Mouse (Mus musculus) lung, postnatal 4 days (tissue): Measurements from ENCODE around the gene Armh3.
A peak's percentile ranks its signal among the peaks of the same experiment; 100 is the strongest.

ENCODE experiments used
- DNase-seq, 2 experiments: peaks; one replicate each; pipeline ENCODE4 v3.0.0; 2021

Armh3 gene

DNA sequence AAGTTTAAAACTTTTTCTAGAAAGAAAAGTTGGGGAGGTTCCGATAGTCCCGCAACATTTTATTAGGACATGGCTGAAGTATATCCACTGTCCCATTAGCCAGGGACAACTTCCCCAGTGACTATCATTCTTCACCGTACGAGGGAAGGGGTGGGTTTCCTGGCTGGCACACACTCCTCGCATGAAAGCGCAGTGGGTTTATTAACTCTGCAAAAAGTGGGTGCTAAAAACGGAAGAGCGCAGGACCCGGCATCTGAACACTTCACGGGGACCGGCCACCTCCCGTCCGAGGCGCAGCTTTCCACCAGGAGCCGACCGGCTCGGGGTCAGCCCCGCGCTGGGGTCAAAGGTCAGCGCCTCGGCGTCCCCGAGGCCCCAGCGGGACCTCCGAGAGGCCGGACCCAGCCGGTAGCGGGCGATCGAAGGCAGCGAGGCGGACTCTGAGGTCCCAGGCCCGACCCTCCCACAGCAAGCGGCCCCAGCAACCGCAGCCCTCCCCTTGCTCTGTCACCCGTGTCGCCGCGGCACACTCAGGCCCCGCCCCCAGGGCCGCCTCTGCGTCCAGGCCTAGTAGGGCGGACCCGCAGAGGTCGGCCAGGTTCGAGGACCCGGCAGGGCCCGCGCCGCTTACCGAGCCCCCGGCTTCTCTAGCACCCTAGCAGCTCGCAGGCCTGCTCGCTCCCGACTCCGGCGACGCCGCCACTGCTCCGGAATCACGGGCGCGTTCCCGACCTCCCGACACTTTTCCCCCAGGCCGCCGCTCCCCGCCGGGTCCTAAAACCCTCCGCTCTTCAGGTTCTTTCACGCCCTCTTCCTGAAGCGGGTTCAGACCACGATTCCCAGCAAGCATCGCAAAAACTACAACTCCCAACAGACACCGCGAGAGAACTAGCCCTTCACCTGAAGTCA, at the start of gene Armh3:
TSS of gene Armh3 (minus strand) at position 704 of the 909 bp plus-strand sequence.
- DNase-seq, result peak; percentile 93 to 94

- no peak for DNase-seq
Observed at GRCm38 (mm10) chr19:46047426-46047825, 49.1 kb upstream of the Armh3 start.

DNA sequence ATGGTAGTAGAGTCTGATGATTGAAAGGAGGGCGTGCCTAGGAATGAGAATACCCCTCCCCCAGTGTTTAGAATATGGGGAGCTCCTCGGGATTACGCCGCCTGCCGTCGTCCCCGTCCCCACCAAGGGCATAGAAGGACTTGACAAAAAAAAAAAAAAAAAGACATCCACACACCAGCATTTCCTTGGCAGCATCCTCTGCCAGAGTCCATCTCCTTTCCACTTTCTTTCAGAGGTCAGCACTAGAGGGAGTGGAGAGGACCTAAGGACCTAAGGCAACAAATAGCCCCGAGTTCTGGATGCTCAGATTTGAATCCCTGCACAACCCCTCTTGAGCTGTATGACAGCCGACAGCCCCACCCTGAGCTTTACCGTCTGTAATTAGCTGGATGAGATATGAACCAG, 48.3 kb upstream of the Armh3 start:
- peak; percentile 51 to 66 for DNase-seq

- peak; percentile 72 to 83 for DNase-seq
Observed at GRCm38 (mm10) chr19:46045696-46046311, 47.5 kb upstream of the Armh3 start.

GRCm38 (mm10) chr19:46044993-46045695, 46.9 kb upstream of the Armh3 start, which contains the start of gene Ldb1:
TSS of gene Ldb1 (minus strand) at chr19:46045214.
- peak; percentile 90 to 94 for DNase-seq

DNA sequence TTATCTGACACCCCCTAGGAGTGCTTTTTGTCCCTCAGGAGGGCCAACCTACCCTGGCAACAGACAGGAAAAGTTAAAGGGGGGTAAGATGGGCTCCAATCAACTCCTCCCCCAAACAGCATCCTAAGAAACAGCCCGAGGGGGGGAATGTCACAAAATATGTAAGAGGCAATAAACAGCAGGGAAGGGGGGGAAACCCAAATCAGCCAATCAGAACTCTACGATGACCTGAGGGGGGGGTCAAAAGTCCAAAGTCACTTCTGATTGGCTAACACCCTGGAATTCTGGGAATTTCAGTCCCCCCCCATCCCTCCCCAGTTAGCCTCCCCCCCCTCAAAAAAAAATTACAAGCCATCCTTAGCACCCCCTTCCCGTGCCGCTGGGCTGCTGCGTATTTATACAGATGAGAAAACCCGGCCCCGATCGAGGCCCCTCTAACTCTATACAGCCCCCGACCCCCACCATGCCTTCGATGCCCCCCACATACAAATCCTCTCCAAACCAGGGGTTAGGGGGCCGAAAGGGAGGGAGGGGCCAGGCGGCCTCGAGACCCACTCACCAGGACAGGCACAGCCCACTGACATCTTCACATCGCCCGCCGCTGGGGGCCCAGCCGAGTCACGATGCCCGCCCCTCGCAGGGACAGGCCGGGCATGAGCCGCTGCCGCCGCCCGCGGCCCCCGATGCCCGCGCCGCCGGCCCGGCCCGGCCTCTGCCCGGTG, 46.1 kb upstream of the Armh3 start, which contains the start of gene Pprc1:
TSS of gene Pprc1 (plus strand) at position 616 of the 722 bp plus-strand sequence.
- DNase-seq, result peak in 1 of 2 experiments; percentile 66

GRCm38 (mm10) chr19:46043380-46043779, 45.1 kb upstream of the Armh3 start:
- peak; percentile 36 to 59 for DNase-seq

DNA sequence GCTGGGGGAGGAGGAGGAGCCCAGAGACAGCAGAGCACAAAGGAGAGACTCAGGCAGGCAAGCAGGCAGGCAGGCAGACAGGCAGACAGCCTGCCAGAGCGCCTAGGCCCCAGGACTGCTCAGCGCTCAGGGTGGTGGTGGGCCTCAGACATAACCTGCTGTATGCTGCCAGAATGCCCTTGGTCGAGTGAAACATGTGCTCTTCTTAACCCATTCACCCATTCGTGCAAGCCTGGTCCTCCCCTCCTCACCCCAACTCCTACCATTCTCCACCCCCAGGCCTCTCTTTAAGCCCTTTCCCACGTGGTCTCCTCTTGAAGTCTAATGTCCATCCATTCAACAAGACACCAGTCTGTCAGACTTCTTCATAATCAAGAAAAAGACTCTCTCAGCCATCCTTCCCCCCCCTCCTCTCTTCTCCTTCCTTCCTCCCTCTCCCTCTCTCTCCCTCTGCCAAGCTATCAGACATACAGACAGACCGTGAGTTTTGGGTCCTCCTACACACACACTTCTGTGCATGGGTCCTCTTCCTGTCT, 44.3 kb upstream of the Armh3 start:
- DNase-seq, result peak; percentile 29 to 51

DNA sequence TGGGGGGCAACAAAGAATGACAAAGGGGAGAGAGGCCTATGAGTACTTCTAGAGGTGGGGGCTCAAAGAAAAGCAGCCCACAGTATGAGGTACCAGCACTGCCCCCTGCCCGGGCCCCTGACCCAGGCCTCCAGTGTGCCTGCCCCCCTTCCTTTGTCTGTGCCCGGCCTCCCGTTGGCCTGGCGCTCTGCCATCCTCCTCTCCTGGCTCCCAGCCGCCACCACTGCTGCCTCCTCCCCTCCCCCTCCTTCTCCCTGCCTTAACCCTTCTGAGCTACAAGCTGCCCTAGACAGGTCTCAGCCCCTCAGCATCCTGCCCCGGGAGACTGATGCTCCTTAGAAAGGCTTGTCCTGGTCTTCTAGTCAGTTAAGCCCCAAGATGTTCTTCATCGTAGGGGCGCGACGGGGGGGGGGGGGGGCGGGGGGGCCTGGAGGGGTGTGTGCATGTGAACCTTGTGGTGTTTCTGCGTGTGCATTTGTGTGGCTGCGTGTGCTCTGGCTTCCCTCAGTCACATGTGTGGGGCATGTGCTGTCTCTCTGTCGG, 43.7 kb upstream of the Armh3 start:
- peak; percentile 92 to 93 for DNase-seq

GRCm38 (mm10) chr19:46041299-46041932, 43.1 kb upstream of the Armh3 start:
- no peak for DNase-seq

- DNase-seq, result peak in 1 of 2 experiments; percentile 20
Observed at GRCm38 (mm10) chr19:46040149-46040902, 42.0 kb upstream of the Armh3 start.

DNA sequence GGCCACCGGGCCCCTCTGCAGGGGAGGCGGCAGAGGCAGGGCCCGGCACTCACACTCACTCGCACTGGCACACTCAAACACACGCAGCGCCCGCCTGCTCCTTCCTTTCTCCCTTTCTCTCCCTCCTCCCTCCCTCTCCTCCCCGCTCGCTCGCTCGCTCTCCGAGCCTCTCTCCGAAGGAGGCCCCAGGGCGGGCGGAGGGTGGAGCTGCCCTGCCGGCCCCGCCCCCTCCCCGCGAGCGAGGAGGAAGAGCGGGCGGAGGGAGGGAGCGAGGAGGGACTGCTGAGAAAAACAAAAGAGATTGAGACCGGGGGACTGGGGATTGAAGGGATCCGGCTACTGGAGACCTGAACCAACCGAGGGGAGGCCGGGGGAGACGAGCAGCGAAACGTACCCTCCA, 41.2 kb upstream of the Armh3 start:
- peak; percentile 93 to 96 for DNase-seq

GRCm38 (mm10) chr19:46038851-46039260, 40.6 kb upstream of the Armh3 start:
- peak; percentile 38 to 48 for DNase-seq

- DNase-seq, result no peak
Observed at GRCm38 (mm10) chr19:46037925-46038850, 39.9 kb upstream of the Armh3 start.

GRCm38 (mm10) chr19:46037243-46037924, 39.1 kb upstream of the Armh3 start:
- DNase-seq, result no peak

- DNase-seq, result peak in 1 of 2 experiments; percentile 44
Observed at GRCm38 (mm10) chr19:46036477-46037242, 38.4 kb upstream of the Armh3 start.

GRCm38 (mm10) chr19:46035971-46036370, 37.7 kb upstream of the Armh3 start:
- no peak for DNase-seq

- no peak for DNase-seq
Observed at GRCm38 (mm10) chr19:46033911-46034310, 35.6 kb upstream of the Armh3 start.
